Mouse (Mus musculus) layer of hippocampus, adult 11-12 months (tissue): ENCODE results near the gene Cemip.

Source experiments
- DNase-seq: peaks from one replicate; pipeline ENCODE4 v3.0.0; 2022; ENCODE audit warnings: low spot score

Gene Cemip

GRCm38 (mm10) chr7:84028368-84028767 lies 57.9 kb downstream of the Cemip start:
- no peak for DNase-seq

- no peak for DNase-seq
Measured at GRCm38 (mm10) chr7:84026950-84027585, 59.2 kb downstream of the Cemip start.

GRCm38 (mm10) chr7:84026090-84026489 lies 60.2 kb downstream of the Cemip start:
- DNase-seq = no peak

GRCm38 (mm10) chr7:84023466-84023865 lies 62.8 kb downstream of the Cemip start:
- DNase-seq = no peak

GRCm38 (mm10) chr7:84022462-84022861 lies 63.8 kb downstream of the Cemip start:
- DNase-seq = no peak

- no peak for DNase-seq
Measured at GRCm38 (mm10) chr7:84019381-84019780, 66.9 kb downstream of the Cemip start.

- no peak for DNase-seq
Measured at GRCm38 (mm10) chr7:84018291-84019266, 67.7 kb downstream of the Cemip start.

- no peak for DNase-seq
Measured at GRCm38 (mm10) chr7:84015050-84015449, 71.3 kb downstream of the Cemip start.

- no peak for DNase-seq
Measured at GRCm38 (mm10) chr7:84013656-84014055, 72.6 kb downstream of the Cemip start.

GRCm38 (mm10) chr7:84004357-84004756 lies 81.9 kb downstream of the Cemip start:
- DNase-seq = no peak

- DNase-seq = no peak
Measured at GRCm38 (mm10) chr7:84001516-84001915, 84.8 kb downstream of the Cemip start.

GRCm38 (mm10) chr7:84000671-84001070 lies 85.6 kb downstream of the Cemip start:
- no peak for DNase-seq

GRCm38 (mm10) chr7:83999647-84000046 lies 86.7 kb downstream of the Cemip start:
- no peak for DNase-seq

- no peak for DNase-seq
Measured at GRCm38 (mm10) chr7:83994348-83994747, 92.0 kb downstream of the Cemip start.

- no peak for DNase-seq
Measured at GRCm38 (mm10) chr7:83989294-83989693, 97.0 kb downstream of the Cemip start.

- DNase-seq = no peak
Measured at GRCm38 (mm10) chr7:83985751-83986150, 100.6 kb downstream of the Cemip start.

- no peak for DNase-seq
Measured at GRCm38 (mm10) chr7:83982566-83982965, 103.7 kb downstream of the Cemip start.

- no peak for DNase-seq
Measured at GRCm38 (mm10) chr7:83978945-83979536, 107.3 kb downstream of the Cemip start.

GRCm38 (mm10) chr7:83978410-83978809 lies 107.9 kb downstream of the Cemip start:
- no peak for DNase-seq

GRCm38 (mm10) chr7:83976413-83976958 lies 109.8 kb downstream of the Cemip start:
- no peak for DNase-seq

GRCm38 (mm10) chr7:83975283-83975682 lies 111.0 kb downstream of the Cemip start:
- DNase-seq = no peak

GRCm38 (mm10) chr7:83972485-83972884 lies 113.8 kb downstream of the Cemip start:
- no peak for DNase-seq
